Mouse (Mus musculus) embryonic facial prominence, embryonic 12.5 days (tissue): ENCODE results near the gene Tob2. TPM values are rescaled to one million over a fixed set of nuclear protein-coding genes. Genes with fewer than 3 reads are reported as not detected.

Experiments
- ATAC-seq: fragments of 200-750 bp; cut with Nextera tagmentation; 2 replicates; pipeline ENCODE4 v1.8.0; 2017; ENCODE audit not compliant: insufficient number of reproducible peaks, insufficient read depth, low FRiP score, low TSS enrichment
- H3K27ac ChIP-seq: fragments of 300-500 bp; sonication (generic); 2 replicates; pipeline ENCODE4 v1.5.1; 2016; ENCODE audit warnings: mild to moderate bottlenecking
- H3K27me3 ChIP-seq: fragments of 300-500 bp; sonication (generic); 2 replicates; pipeline ENCODE4 v1.6.1; 2016; ENCODE audit warnings: mild to moderate bottlenecking, moderate library complexity
- H3K36me3 ChIP-seq: fragments of 300-500 bp; sonication (generic); 2 replicates; pipeline ENCODE4 v1.6.1; 2016; ENCODE audit warnings: mild to moderate bottlenecking
- H3K4me1 ChIP-seq: fragments of 300-500 bp; sonication (generic); 2 replicates; pipeline ENCODE4 v1.6.1; 2016
- H3K4me2 ChIP-seq: fragments of 300-500 bp; sonication (generic); replicated peaks from 2 replicates; pipeline ENCODE4 v1.6.1; 2016; ENCODE audit warnings: mild to moderate bottlenecking, moderate library complexity
- H3K4me3 ChIP-seq: fragments of 300-500 bp; sonication (generic); 2 replicates; pipeline ENCODE4 v1.5.1; 2016; ENCODE audit warnings: mild to moderate bottlenecking
- H3K9ac ChIP-seq: fragments of 300-500 bp; sonication (generic); 2 replicates; pipeline ENCODE4 v1.6.1; 2016; ENCODE audit warnings: mild to moderate bottlenecking, moderate library complexity
- H3K9me3 ChIP-seq: fragments of 300-500 bp; sonication (generic); 2 replicates; pipeline ENCODE4 v1.6.1; 2016; ENCODE audit warnings: mild to moderate bottlenecking, moderate library complexity
- WGBS: fragments of 180-500 bp; shearing (Covaris S2); methylation state at CpG from one replicate; pipeline ENCODE4 v1.1.7; 2016; 5-methylcytosine and 5-hydroxymethylcytosine counted together
- polyA plus RNA-seq: library from polyadenylated mRNA; unstranded; fragments of >200 nt; fragmentation: Nextera tagmentation; extraction: Ambion mirVana; gene quantifications from 2 replicates; pipeline ENCODE4 v1.2.1, GENCODE M21; 2016

The Tob2 gene
- 22.9 and 23.0 TPM in 2 replicates for polyA plus RNA-seq

GRCm38 (mm10) chr15:81858517-81859329, at the start of gene Tob2:
Gene Tob2, minus strand, starts transcription at chr15:81858796.
- H3K9me3 ChIP-seq, result no peaks in the 10 kb centered on the region
- peaks cover 6% of the 10 kb centered on the region; the same call in 1 of the 2 replicates for H3K36me3 ChIP-seq
- no peaks in the 10 kb centered on the region for H3K27me3 ChIP-seq
- ATAC-seq, result 0 out of 2 replicates have a peak, but pooled peaks have one; percentile 3
- H3K4me3 ChIP-seq, result peak within 1 kb of the TSS; percentile 87
- WGBS, result under 1% methylated on average over 44 of the region's 44 CpGs
- H3K9ac ChIP-seq, result peak within 1 kb of the TSS; percentile 86
- H3K4me1 ChIP-seq, result peaks cover 9% of the 10 kb centered on the region; the same call in 1 of the 2 replicates
- H3K4me2 ChIP-seq, result peak within 1 kb of the TSS; percentile 97
- H3K27ac ChIP-seq, result peak within 1 kb of the TSS; percentile 94

- Histone ChIP-seq H3K4me2 (no peak overlapping the region), H3K27ac (no peak overlapping the region), H3K9ac (no peak overlapping the region), H3K4me3 (no peak overlapping the region), H3K4me1 (no peaks in the 10 kb centered on the region), H3K27me3 (no peaks in the 10 kb centered on the region), H3K36me3 (peaks cover 91% of the 10 kb centered on the region), H3K9me3 (no peaks in the 10 kb centered on the region)
- 92% methylated on average over 8 of the region's 8 CpGs for WGBS
- ATAC-seq, result no peak
Observed at GRCm38 (mm10) chr15:81907953-81908352, 49.4 kb upstream of the Tob2 start.

- H3K36me3 ChIP-seq, result peaks cover 81% of the 10 kb centered on the region
- no peak overlapping the region for H3K4me3 ChIP-seq
- H3K4me2 ChIP-seq, result no peak overlapping the region
- no peaks in the 10 kb centered on the region for H3K27me3 ChIP-seq
- 41% methylated on average over 2 of the region's 2 CpGs for WGBS
- no peak for ATAC-seq
- H3K27ac ChIP-seq, result no peak overlapping the region
- no peaks in the 10 kb centered on the region for H3K4me1 ChIP-seq
- no peaks in the 10 kb centered on the region for H3K9me3 ChIP-seq
- no peak overlapping the region for H3K9ac ChIP-seq
Observed at GRCm38 (mm10) chr15:81904939-81905338, 46.3 kb upstream of the Tob2 start.

GRCm38 (mm10) chr15:81898751-81899150, 40.2 kb upstream of the Tob2 start:
- ATAC-seq, result no peak
- Histone ChIP-seq H3K4me2 (no peak overlapping the region), H3K27me3 (no peaks in the 10 kb centered on the region), H3K4me1 (no peaks in the 10 kb centered on the region), H3K9ac (no peak overlapping the region), H3K27ac (no peak overlapping the region), H3K36me3 (peaks cover 75% of the 10 kb centered on the region), H3K9me3 (no peaks in the 10 kb centered on the region), H3K4me3 (no peak overlapping the region)
- 88% methylated on average over 2 of the region's 2 CpGs for WGBS

- H3K4me2 ChIP-seq, result no peak overlapping the region
- H3K4me3 ChIP-seq, result no peak overlapping the region
- 91% methylated on average over 5 of the region's 5 CpGs for whole genome bisulfite sequencing
- no peaks in the 10 kb centered on the region for H3K9me3 ChIP-seq
- H3K4me1 ChIP-seq, result no peaks in the 10 kb centered on the region
- peaks cover 65% of the 10 kb centered on the region for H3K36me3 ChIP-seq
- no peaks in the 10 kb centered on the region for H3K27me3 ChIP-seq
- H3K9ac ChIP-seq, result no peak overlapping the region
- no peak overlapping the region for H3K27ac ChIP-seq
- ATAC-seq, result no peak
Observed at GRCm38 (mm10) chr15:81897607-81898285, 39.1 kb upstream of the Tob2 start.

- Histone ChIP-seq H3K36me3 (peaks cover 73% of the 10 kb centered on the region), H3K4me1 (no peaks in the 10 kb centered on the region), H3K27ac (no peak overlapping the region)
Observed at GRCm38 (mm10) chr15:81896407-81896806, 37.8 kb upstream of the Tob2 start.

GRCm38 (mm10) chr15:81894002-81894401, 35.4 kb upstream of the Tob2 start:
- Histone ChIP-seq H3K4me2 (no peak overlapping the region), H3K27me3 (no peaks in the 10 kb centered on the region), H3K36me3 (peaks cover 75% of the 10 kb centered on the region), H3K9ac (no peak overlapping the region), H3K27ac (no peak overlapping the region), H3K4me3 (no peak overlapping the region), H3K4me1 (no peaks in the 10 kb centered on the region), H3K9me3 (no peaks in the 10 kb centered on the region)
- no peak for ATAC-seq
- WGBS, result 91% methylated on average over 1 of the region's 1 CpGs

More at GRCm38 (mm10) chr15:81896407-81896806, 37.8 kb upstream of the Tob2 start:
- Histone ChIP-seq H3K9me3 (no peaks in the 10 kb centered on the region), H3K4me3 (no peak overlapping the region), H3K27me3 (no peaks in the 10 kb centered on the region), H3K4me2 (no peak overlapping the region), H3K9ac (no peak overlapping the region)
- ATAC-seq, result no peak
- 86% methylated on average over 2 of the region's 2 CpGs for WGBS

- Histone ChIP-seq H3K27ac (no peak overlapping the region), H3K36me3 (peaks cover 57% of the 10 kb centered on the region), H3K4me1 (no peaks in the 10 kb centered on the region), H3K9me3 (no peaks in the 10 kb centered on the region), H3K9ac (no peak overlapping the region), H3K4me3 (no peak overlapping the region), H3K27me3 (no peaks in the 10 kb centered on the region), H3K4me2 (no peak overlapping the region)
- 93% methylated on average over 8 of the region's 8 CpGs for WGBS
- no peak for ATAC-seq
Observed at GRCm38 (mm10) chr15:81891822-81892580, 33.4 kb upstream of the Tob2 start.

- Histone ChIP-seq H3K36me3 (peaks cover 53% of the 10 kb centered on the region), H3K9ac (no peak overlapping the region), H3K27ac (no peak overlapping the region), H3K9me3 (no peaks in the 10 kb centered on the region), H3K4me2 (no peak overlapping the region), H3K27me3 (no peaks in the 10 kb centered on the region), H3K4me3 (no peak overlapping the region), H3K4me1 (no peaks in the 10 kb centered on the region)
- 87% methylated on average over 7 of the region's 7 CpGs for WGBS
- no peak for ATAC-seq
Observed at GRCm38 (mm10) chr15:81891140-81891802, 32.7 kb upstream of the Tob2 start.

- Histone ChIP-seq H3K9me3 (no peaks in the 10 kb centered on the region), H3K4me1 (no peaks in the 10 kb centered on the region), H3K27ac (no peak overlapping the region), H3K9ac (no peak overlapping the region), H3K36me3 (peaks cover 39% of the 10 kb centered on the region), H3K27me3 (no peaks in the 10 kb centered on the region), H3K4me2 (no peak overlapping the region), H3K4me3 (no peak overlapping the region)
- ATAC-seq, result no peak
- WGBS, result 95% methylated on average over 7 of the region's 7 CpGs
Observed at GRCm38 (mm10) chr15:81889175-81889574, 30.6 kb upstream of the Tob2 start.
